9 mouse cellular contexts compared by ENCODE assay signal in genomic region chr9:49658381-49658856, GRCm38 (mm10).
DNase-seq lines count a peak whose midpoint lies in the region; ATAC-seq and TF ChIP-seq lines count a peak whose summit lies in the region.
"Had no signal": no experiment of that assay in that cellular context is flagged by ENCODE, and none has a peak within 500 bp of the region (broad histone marks: within the 10 kb centered on the region; RNA-seq: fewer than 3 reads in every experiment).

No protein-coding gene starts in this region.

- no peak overlapping the region for H3K4me3 ChIP-seq in hindbrain, postnatal 0 days (ENCODE audit: low read length)
- no peak overlapping the region for H3K4me3 ChIP-seq in hindbrain, embryonic 11.5 days (ENCODE audit: low read depth, low read length)
- H3K4me3 ChIP-seq in liver, postnatal 0 days (ENCODE audit: low read depth, low read length) = no peak overlapping the region
- H3K4me3 ChIP-seq in thymus, adult 2 months (ENCODE audit: control insufficient read depth, insufficient read depth, low read length) = no peak overlapping the region

- peak; percentile 53 for TF ChIP-seq CTCF in hindbrain, postnatal 0 days (IDR thresholded peaks at IDR 0.05; ENCODE audit: low read depth)
- no peak for TF ChIP-seq CTCF in liver, postnatal 0 days (IDR thresholded peaks at IDR 0.05; ENCODE audit: low read depth)
- no peak for TF ChIP-seq CTCF in thymus, adult 2 months (IDR thresholded peaks at IDR 0.05; ENCODE audit: borderline replicate concordance, control insufficient read depth, extremely low read depth, insufficient read depth, low read length, poor library complexity)

- peak; percentile 68 for DNase-seq in hindbrain, postnatal 0 days (ENCODE audit: low spot score)
- no peak for DNase-seq in hindbrain, embryonic 11.5 days (ENCODE audit: low spot score)
- peak; percentile 84 for DNase-seq in Muller cell, postnatal 12 days (ENCODE audit: inconsistent ontology term)
- DNase-seq in cerebellum, postnatal 10 days = peak; percentile 53 to 63
- DNase-seq in layer of hippocampus, postnatal 36 days = peak; percentile 58 to 59
- no peak for DNase-seq in liver, postnatal 0 days
- DNase-seq in heart, adult 8-10 months (ENCODE audit: low spot score) = no peak
- no peak for DNase-seq in thymus, adult 2 months

- TF ChIP-seq POLR2A in thymus, adult 2 months (IDR thresholded peaks at IDR 0.05; ENCODE audit: control insufficient read depth, extremely low read depth, insufficient read depth, low read length, poor library complexity) = no peak

- peak; percentile 78 for ATAC-seq in hindbrain, postnatal 0 days
- no peak for ATAC-seq in hindbrain, embryonic 11.5 days (ENCODE audit: low FRiP score)
- no peak for ATAC-seq in liver, postnatal 0 days

- H3K36me3 ChIP-seq in hindbrain, postnatal 0 days (ENCODE audit: insufficient read depth, low read length) = no peaks in the 10 kb centered on the region
- no peaks in the 10 kb centered on the region for H3K36me3 ChIP-seq in hindbrain, embryonic 11.5 days (ENCODE audit: control insufficient read depth, insufficient read depth, low read length)
- no peaks in the 10 kb centered on the region for H3K36me3 ChIP-seq in liver, postnatal 0 days (replicated peaks; ENCODE audit: insufficient read depth, low read length)
- H3K36me3 ChIP-seq in thymus, adult 2 months (ENCODE audit: control insufficient read depth, insufficient read depth, low read length) = no peaks in the 10 kb centered on the region
- H3K36me3 ChIP-seq: G1E had no signal

- no peaks in the 10 kb centered on the region for H3K27me3 ChIP-seq in hindbrain, postnatal 0 days (ENCODE audit: insufficient read depth, low read length)
- no peaks in the 10 kb centered on the region for H3K27me3 ChIP-seq in hindbrain, embryonic 11.5 days (ENCODE audit: control insufficient read depth, insufficient read depth, low read length)
- H3K27me3 ChIP-seq in liver, postnatal 0 days (ENCODE audit: insufficient read depth, low read length) = no peaks in the 10 kb centered on the region
- no peaks in the 10 kb centered on the region for H3K27me3 ChIP-seq in thymus, adult 2 months (ENCODE audit: control insufficient read depth, insufficient read depth, low read length)

- peaks cover 21% of the 10 kb centered on the region; the same call in 1 of the 2 replicates for H3K4me1 ChIP-seq in hindbrain, postnatal 0 days (ENCODE audit: insufficient read depth, low read length)
- no peaks in the 10 kb centered on the region for H3K4me1 ChIP-seq in hindbrain, embryonic 11.5 days (replicated peaks; ENCODE audit: control insufficient read depth, insufficient read depth, low read length)
- no peaks in the 10 kb centered on the region for H3K4me1 ChIP-seq in liver, postnatal 0 days (ENCODE audit: insufficient read depth)
- H3K4me1 ChIP-seq in thymus, adult 2 months (replicated peaks; ENCODE audit: control insufficient read depth, insufficient read depth, low read length) = no peaks in the 10 kb centered on the region

- WGBS in hindbrain, postnatal 0 days = 44% methylated on average over 4 of the region's 4 CpGs
- WGBS in hindbrain, embryonic 11.5 days = 86% methylated on average over 4 of the region's 4 CpGs
- 81% methylated on average over 4 of the region's 4 CpGs for WGBS in liver, postnatal 0 days (ENCODE audit: insufficient replicate concordance)
- 90% methylated on average over 4 of the region's 4 CpGs for WGBS in thymus, adult 2 months

- no peak overlapping the region; the same call in 1 of the 2 replicates for H3K27ac ChIP-seq in hindbrain, postnatal 0 days
- no peak overlapping the region for H3K27ac ChIP-seq in hindbrain, embryonic 11.5 days (ENCODE audit: low read depth, low read length)
- no peak overlapping the region for H3K27ac ChIP-seq in liver, postnatal 0 days (ENCODE audit: low read depth)
- no peak overlapping the region for H3K27ac ChIP-seq in thymus, adult 2 months (ENCODE audit: control insufficient read depth, insufficient read depth, low read length)

- no peak for TF ChIP-seq EP300 in liver, postnatal 0 days (IDR thresholded peaks at IDR 0.05; ENCODE audit: low read depth)

- H3K9ac ChIP-seq in hindbrain, postnatal 0 days (replicated peaks; ENCODE audit: low read length) = no peak overlapping the region
- H3K9ac ChIP-seq in hindbrain, embryonic 11.5 days (ENCODE audit: low read depth, low read length) = no peak overlapping the region
- H3K9ac ChIP-seq in liver, postnatal 0 days (replicated peaks) = no peak overlapping the region

- H3K4me2 ChIP-seq in hindbrain, postnatal 0 days (ENCODE audit: low read depth, low read length) = no peak overlapping the region
- H3K4me2 ChIP-seq in hindbrain, embryonic 11.5 days (replicated peaks; ENCODE audit: low read depth, low read length) = no peak overlapping the region
- no peak overlapping the region for H3K4me2 ChIP-seq in liver, postnatal 0 days (ENCODE audit: low read depth, low read length)

- H3K9me3 ChIP-seq in hindbrain, postnatal 0 days (ENCODE audit: low read length) = no peaks in the 10 kb centered on the region
- no peaks in the 10 kb centered on the region for H3K9me3 ChIP-seq in hindbrain, embryonic 11.5 days (ENCODE audit: control insufficient read depth, low read length)
- H3K9me3 ChIP-seq in liver, postnatal 0 days (ENCODE audit: low read length) = no peaks in the 10 kb centered on the region

Comparison
In these comparisons a context has a peak if more than half of its experiments do, and no peak if none do; other contexts are left out.
1. DNase-seq: peak in hindbrain, postnatal 0 days (single experiment), Muller cell, postnatal 12 days (single experiment), cerebellum, postnatal 10 days (2 of 2) and layer of hippocampus, postnatal 36 days (2 of 2); none in hindbrain, embryonic 11.5 days (single experiment), liver, postnatal 0 days (single experiment), heart, adult 8-10 months (single experiment) and thymus, adult 2 months (single experiment).